Mouse (Mus musculus): ENCODE data around the gene Hpn. TPM values are rescaled to one million over a fixed set of nuclear protein-coding genes. Genes with fewer than 3 reads are reported as not detected.

The Hpn gene
- polyA plus RNA-seq, 1 experiment from 2014 or later: 29.0 TPM

- H3K4me3 ChIP-seq (ENCODE audit: low read depth, low read length): 0 out of 2 replicates have a peak overlapping the region, but pooled peaks have one; percentile 16
- H3K9me3 ChIP-seq (ENCODE audit: control insufficient read depth, low read length): no peaks in the 10 kb centered on the region
- H3K4me1 ChIP-seq (replicated peaks; ENCODE audit: control insufficient read depth, insufficient read depth, low read length): peaks cover 46% of the 10 kb centered on the region
- H3K4me2 ChIP-seq (ENCODE audit: low read length): peak overlapping the region; percentile 41
- no peak for DNase-seq (ENCODE audit: low spot score)
- ATAC-seq (replicated peaks; ENCODE audit: low FRiP score, low TSS enrichment, low read depth): no peak
- WGBS: 1% methylated on average over 12 of the region's 15 CpGs
- H3K9ac ChIP-seq (ENCODE audit: low read length): no peak overlapping the region
- H3K36me3 ChIP-seq (ENCODE audit: control insufficient read depth, insufficient read depth, low read length): no peaks in the 10 kb centered on the region
- no peak overlapping the region for H3K27ac ChIP-seq (ENCODE audit: low read depth)
- H3K27me3 ChIP-seq (replicated peaks; ENCODE audit: control insufficient read depth, insufficient read depth, low read length): peaks cover 59% of the 10 kb centered on the region
These were observed 65.2 kb downstream of the Hpn start for GRCm38 (mm10) chr7:31049846-31050281.

GRCm38 (mm10) chr7:31049135-31049845 lies 65.8 kb downstream of the Hpn start:
- 17% methylated on average over 5 of the region's 5 CpGs for WGBS
- Histone ChIP-seq H3K9ac (ENCODE audit: low read length) (no peak overlapping the region), H3K27ac (ENCODE audit: low read depth) (no peak overlapping the region), H3K4me1 (replicated peaks; ENCODE audit: control insufficient read depth, insufficient read depth, low read length) (peaks cover 40% of the 10 kb centered on the region), H3K4me2 (ENCODE audit: low read length) (peak overlapping the region; percentile 41), H3K36me3 (ENCODE audit: control insufficient read depth, insufficient read depth, low read length) (no peaks in the 10 kb centered on the region), H3K4me3 (ENCODE audit: low read depth, low read length) (0 out of 2 replicates have a peak overlapping the region, but pooled peaks have one; percentile 16), H3K27me3 (replicated peaks; ENCODE audit: control insufficient read depth, insufficient read depth, low read length) (peaks cover 61% of the 10 kb centered on the region), H3K9me3 (ENCODE audit: control insufficient read depth, low read length) (no peaks in the 10 kb centered on the region)
- DNase-seq (ENCODE audit: low spot score): no peak
- ATAC-seq (replicated peaks; ENCODE audit: low FRiP score, low TSS enrichment, low read depth): no peak

Other genes starting within 250 kb of the Hpn start
- gene Cd22, start 234.9 kb downstream of the Hpn start, polyA plus RNA-seq (2014; fragmentation: Nextera tagmentation; extraction: Ambion mirVana): 0.12 TPM in 1 of 2 replicates, not detected in the other
- 0.22 and 0.35 TPM in 2 replicates for gene Mag, start 200.4 kb downstream of the Hpn start, polyA plus RNA-seq (2014; fragmentation: Nextera tagmentation; extraction: Ambion mirVana)
- not detected in 2 replicates for gene Hamp2, start 190.6 kb downstream of the Hpn start, polyA plus RNA-seq (2014; fragmentation: Nextera tagmentation; extraction: Ambion mirVana)
- not detected in 2 replicates for gene Hamp, start 171.3 kb downstream of the Hpn start, polyA plus RNA-seq (2014; fragmentation: Nextera tagmentation; extraction: Ambion mirVana)
- 22.3 and 22.7 TPM in 2 replicates for gene Usf2, start 158.5 kb downstream of the Hpn start, polyA plus RNA-seq (2014; fragmentation: Nextera tagmentation; extraction: Ambion mirVana)
- gene Lsr, start 141.8 kb downstream of the Hpn start, polyA plus RNA-seq (2014; fragmentation: Nextera tagmentation; extraction: Ambion mirVana): 123 and 135 TPM in 2 replicates
- gene Fam187b, start 141.5 kb downstream of the Hpn start, polyA plus RNA-seq (2014; fragmentation: Nextera tagmentation; extraction: Ambion mirVana): 7.1 and 9.4 TPM in 2 replicates
- gene Fxyd5, start 72.8 kb downstream of the Hpn start, polyA plus RNA-seq (2014; fragmentation: Nextera tagmentation; extraction: Ambion mirVana): 18.1 and 22.8 TPM in 2 replicates
- gene Fxyd7, start 63.8 kb downstream of the Hpn start, polyA plus RNA-seq (2014; fragmentation: Nextera tagmentation; extraction: Ambion mirVana): 21.1 and 23.0 TPM in 2 replicates
- gene Fxyd1, start 58.1 kb downstream of the Hpn start, polyA plus RNA-seq (2014; fragmentation: Nextera tagmentation; extraction: Ambion mirVana): 71.8 and 74.1 TPM in 2 replicates
- gene Lgi4, start 55.9 kb downstream of the Hpn start, polyA plus RNA-seq (2014; fragmentation: Nextera tagmentation; extraction: Ambion mirVana): 1.2 and 2.4 TPM in 2 replicates
- gene Fxyd3, start 38.6 kb downstream of the Hpn start, polyA plus RNA-seq (2014; fragmentation: Nextera tagmentation; extraction: Ambion mirVana): 70.2 and 71.5 TPM in 2 replicates
- 0.99 and 2.4 TPM in 2 replicates for gene Scn1b, start 11.7 kb upstream of the Hpn start, polyA plus RNA-seq (2014; fragmentation: Nextera tagmentation; extraction: Ambion mirVana)
- gene Gramd1a, start 40.6 kb upstream of the Hpn start, polyA plus RNA-seq (2014; fragmentation: Nextera tagmentation; extraction: Ambion mirVana): 54.2 and 66.2 TPM in 2 replicates
- not detected in 2 replicates for gene Scgb2b2, start 175.2 kb upstream of the Hpn start, polyA plus RNA-seq (2014; fragmentation: Nextera tagmentation; extraction: Ambion mirVana)
- not detected in 2 replicates for gene Scgb1b2, start 176.5 kb upstream of the Hpn start, polyA plus RNA-seq (2014; fragmentation: Nextera tagmentation; extraction: Ambion mirVana)
- gene Scgb2b3, start 246.8 kb upstream of the Hpn start, polyA plus RNA-seq (2014; fragmentation: Nextera tagmentation; extraction: Ambion mirVana): not detected in 2 replicates